Mouse (Mus musculus) forebrain, embryonic 15.5 days (tissue): ENCODE results near the gene Lhfpl1. TPM values are rescaled to one million over a fixed set of nuclear protein-coding genes. Genes with fewer than 3 reads are reported as not detected.

ENCODE experiments used
- polyA plus RNA-seq: library from polyadenylated mRNA; unstranded; fragments of >200 nt; fragmentation: Nextera tagmentation; extraction: Ambion mirVana; gene quantifications from 2 replicates; pipeline ENCODE4 v1.2.1, GENCODE M21; 2015

Gene Lhfpl1
- polyA plus RNA-seq, 1 experiment from 2014 or later = not detected

Other genes starting within 250 kb of the Lhfpl1 start
- gene Amot, start 156.1 kb upstream of the Lhfpl1 start, polyA plus RNA-seq = 8.4 and 10.3 TPM in 2 replicates